Mouse (Mus musculus) left cerebral cortex, adult 18-20 months (tissue): ENCODE measurements around the gene Ptgr1. TPM values are rescaled to one million over a fixed set of nuclear protein-coding genes. Genes with fewer than 3 reads are reported as not detected.

Experiments
- DNase-seq, 2 experiments: peaks; one replicate each; pipeline ENCODE4 v3.0.0; 2021 to 2022; ENCODE audit warnings: low spot score in 2 of 2, mixed read lengths in 1 of 2
- total RNA-seq, 2 experiments: library from RNA; stranded (reverse); gene quantifications; 2 replicates each; pipeline ENCODE4 v1.2.3; 2021

The Ptgr1 gene
- total RNA-seq, 2 experiments from 2014 or later: 2.1 TPM

- no peak for DNase-seq
Observed at GRCm38 (mm10) chr4:58932541-58932940, 54.4 kb downstream of the Ptgr1 start.

- DNase-seq: no peak
Observed at GRCm38 (mm10) chr4:58927661-58928060, 59.3 kb downstream of the Ptgr1 start.

- DNase-seq: no peak
Observed at GRCm38 (mm10) chr4:58926120-58926519, 60.8 kb downstream of the Ptgr1 start.

GRCm38 (mm10) chr4:58925664-58926063 lies 61.3 kb downstream of the Ptgr1 start:
- DNase-seq: no peak

GRCm38 (mm10) chr4:58923933-58924332 lies 63.0 kb downstream of the Ptgr1 start:
- no peak for DNase-seq

Other genes starting within 250 kb of the Ptgr1 start
- under 1 TPM; 0.26 to 0.33 TPM for gene Olfr267, start 199.4 kb downstream of the Ptgr1 start, total RNA-seq
- 100 to 1,000 TPM; 132 to 133 TPM for gene Ecpas, start 74.4 kb downstream of the Ptgr1 start, total RNA-seq
- 10 to 100 TPM; 57.7 to 61.3 TPM for gene Zkscan16, start 43.5 kb downstream of the Ptgr1 start, total RNA-seq
- 1 to 10 TPM; 5.7 TPM for gene Dnajc25, start 7.9 kb upstream of the Ptgr1 start, total RNA-seq
- gene Gm20503, start 16.1 kb upstream of the Ptgr1 start, total RNA-seq: 1 to 10 TPM; 1.7 to 3.3 TPM
- 10 to 100 TPM; 63.3 to 64.8 TPM for gene Gng10, start 48.0 kb upstream of the Ptgr1 start, total RNA-seq
- gene AI481877, start 151.9 kb upstream of the Ptgr1 start, total RNA-seq: not detected
- 10 to 100 TPM; 83.6 to 86.2 TPM for gene Ugcg, start 202.1 kb upstream of the Ptgr1 start, total RNA-seq